Mouse (Mus musculus): ENCODE data around the gene Ehf.

Ehf gene

GRCm38 (mm10) chr2:103294526-103294925, 8.6 kb downstream of the Ehf start:
- DNase-seq (ENCODE audit: low read depth), result no peak

- no peak for DNase-seq (ENCODE audit: low read depth)
Observed at GRCm38 (mm10) chr2:103293751-103294150, 9.3 kb downstream of the Ehf start.

DNA sequence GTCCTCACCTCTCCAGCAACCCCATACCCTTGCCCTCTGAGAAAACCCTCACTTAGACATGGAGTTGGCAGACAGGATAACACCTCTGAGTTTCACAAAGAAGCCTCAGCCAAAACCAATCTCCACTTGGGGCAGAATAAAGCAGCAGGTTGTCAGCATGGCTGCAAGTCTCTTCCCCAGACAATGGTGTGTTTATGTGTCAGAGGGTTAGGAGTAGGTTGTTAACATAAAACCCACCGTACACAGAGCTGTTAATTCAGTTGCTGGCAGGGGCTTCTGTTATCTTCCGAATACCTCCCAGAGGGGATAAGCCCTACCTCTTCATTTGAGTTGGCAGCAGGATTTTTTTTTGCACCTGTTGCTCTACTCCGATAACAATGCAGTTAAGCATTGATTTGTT, 9.9 kb downstream of the Ehf start:
- no peak for DNase-seq (ENCODE audit: low read depth)

GRCm38 (mm10) chr2:103290705-103291269, 12.3 kb downstream of the Ehf start:
- no peak for DNase-seq (ENCODE audit: low read depth)

- no peak for DNase-seq (ENCODE audit: low read depth)
Observed at GRCm38 (mm10) chr2:103290167-103290566, 12.9 kb downstream of the Ehf start.

DNA sequence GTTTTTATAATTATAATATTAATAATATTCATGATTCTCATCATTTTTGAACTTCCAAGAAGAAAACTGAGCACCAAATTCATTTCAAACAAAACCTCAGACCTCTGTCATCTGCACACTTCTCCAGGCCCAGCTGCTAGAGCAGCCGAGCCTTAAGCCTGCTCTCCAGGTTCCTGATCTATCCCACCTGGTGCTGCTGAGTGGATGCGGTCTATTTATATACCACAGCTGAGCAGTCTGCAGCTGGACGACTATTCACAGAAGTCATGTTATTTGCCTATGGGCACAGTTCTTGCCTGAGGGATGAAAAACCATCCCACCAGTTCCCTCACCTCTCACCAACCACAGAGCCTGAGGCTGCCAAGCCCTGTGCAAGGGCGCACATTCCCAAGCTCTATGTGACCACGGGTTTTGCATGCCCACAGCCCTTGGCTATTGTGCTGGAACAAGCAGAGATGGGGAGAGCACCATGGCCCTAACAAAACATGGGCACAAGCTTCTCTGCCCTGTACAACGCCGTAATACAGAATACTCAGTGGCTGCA, 13.6 kb downstream of the Ehf start:
- DNase-seq (ENCODE audit: low read depth), result no peak

DNA sequence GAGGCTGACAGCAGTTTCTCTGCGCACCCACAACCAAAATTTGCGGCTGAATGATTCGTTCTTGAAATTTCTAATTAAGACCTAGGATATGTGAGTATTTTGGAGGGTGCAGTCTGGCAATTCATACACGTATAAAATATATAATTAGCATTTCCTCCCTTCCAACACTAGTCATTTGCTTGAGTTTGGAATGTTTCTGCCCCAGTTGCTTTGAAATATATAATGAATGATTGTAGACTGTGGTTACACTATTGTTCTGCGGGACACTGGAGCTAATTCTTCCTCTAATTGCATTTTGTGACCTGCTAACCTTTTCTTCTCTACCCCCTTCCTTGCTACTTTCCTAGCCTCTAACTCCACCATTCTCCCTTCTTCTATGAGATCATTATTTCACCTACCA, 15.4 kb downstream of the Ehf start:
- DNase-seq (ENCODE audit: low read depth), result no peak

- no peak for DNase-seq (ENCODE audit: low read depth)
Observed at GRCm38 (mm10) chr2:103285561-103285960, 17.5 kb downstream of the Ehf start.

GRCm38 (mm10) chr2:103283730-103284129, 19.3 kb downstream of the Ehf start:
- no peak for DNase-seq (ENCODE audit: low read depth)

- no peak for DNase-seq (ENCODE audit: low read depth)
Observed at GRCm38 (mm10) chr2:103282184-103282750, 20.8 kb downstream of the Ehf start.

- DNase-seq (ENCODE audit: low read depth), result no peak
Observed at GRCm38 (mm10) chr2:103279927-103280326, 23.2 kb downstream of the Ehf start.

DNA sequence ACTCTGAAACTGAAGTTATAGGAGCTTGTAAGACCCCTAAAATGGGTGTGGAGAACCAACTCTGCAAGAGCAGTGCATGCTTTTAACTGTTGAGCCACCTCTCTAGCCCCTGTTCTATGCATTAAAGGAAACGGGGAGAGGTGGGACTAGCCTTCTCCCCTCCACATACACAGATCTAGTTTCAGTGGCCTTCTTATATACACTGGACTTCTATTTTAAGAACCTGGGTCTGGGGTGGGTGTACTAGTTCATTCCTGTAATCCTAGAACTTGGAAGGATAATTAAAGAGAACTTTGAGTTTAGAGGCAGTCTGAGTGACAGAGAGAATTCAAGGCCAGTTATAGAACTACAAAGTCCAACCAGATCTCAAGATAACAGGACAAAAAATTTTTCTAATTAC, 24.6 kb downstream of the Ehf start:
- DNase-seq (ENCODE audit: low read depth), result no peak

- peak; percentile 54 for DNase-seq (ENCODE audit: low read depth)
Observed at GRCm38 (mm10) chr2:103277794-103278193, 25.3 kb downstream of the Ehf start.

- no peak for DNase-seq (ENCODE audit: low read depth)
Observed at GRCm38 (mm10) chr2:103275316-103275960, 27.6 kb downstream of the Ehf start.

DNA sequence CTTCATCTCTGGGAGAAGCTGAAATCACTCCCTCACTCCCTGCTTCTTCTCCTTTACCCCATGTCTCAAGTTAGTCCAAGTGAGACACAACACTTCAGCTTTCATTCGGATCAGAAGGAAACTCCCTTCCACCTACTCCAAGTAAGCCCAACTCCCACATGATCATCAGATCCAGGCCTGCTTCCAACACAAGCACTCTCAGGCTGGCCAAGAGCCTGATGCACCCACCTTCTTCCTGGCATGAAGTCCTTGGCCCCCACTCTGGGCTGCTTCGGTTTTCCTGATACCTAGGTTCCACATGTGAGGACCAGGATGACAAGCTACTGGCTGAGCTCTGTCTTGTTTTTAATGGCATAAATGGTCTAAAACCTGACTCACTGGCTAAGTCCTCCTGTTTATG, 28.3 kb downstream of the Ehf start:
- DNase-seq (ENCODE audit: low read depth), result peak; percentile 65

DNA sequence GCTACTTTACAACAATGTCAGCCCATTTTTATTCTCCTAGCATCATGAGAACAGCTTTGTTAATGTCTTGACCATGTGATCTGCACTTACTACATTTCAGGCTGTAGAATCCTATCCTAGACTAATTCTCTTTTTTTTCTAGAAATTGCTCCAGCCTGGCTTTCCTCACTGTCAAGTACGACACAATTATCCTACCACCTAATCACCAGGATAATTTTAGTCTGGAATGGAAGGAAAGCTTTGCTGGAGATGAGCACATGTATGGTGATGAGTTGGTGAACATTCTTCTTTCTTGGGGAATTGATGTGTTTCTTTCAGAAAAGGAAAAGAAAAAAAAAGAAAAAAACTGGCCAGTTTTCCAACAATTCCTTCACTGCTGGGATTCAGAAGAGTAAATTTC, 28.8 kb downstream of the Ehf start:
- DNase-seq (ENCODE audit: low read depth), result no peak

DNA sequence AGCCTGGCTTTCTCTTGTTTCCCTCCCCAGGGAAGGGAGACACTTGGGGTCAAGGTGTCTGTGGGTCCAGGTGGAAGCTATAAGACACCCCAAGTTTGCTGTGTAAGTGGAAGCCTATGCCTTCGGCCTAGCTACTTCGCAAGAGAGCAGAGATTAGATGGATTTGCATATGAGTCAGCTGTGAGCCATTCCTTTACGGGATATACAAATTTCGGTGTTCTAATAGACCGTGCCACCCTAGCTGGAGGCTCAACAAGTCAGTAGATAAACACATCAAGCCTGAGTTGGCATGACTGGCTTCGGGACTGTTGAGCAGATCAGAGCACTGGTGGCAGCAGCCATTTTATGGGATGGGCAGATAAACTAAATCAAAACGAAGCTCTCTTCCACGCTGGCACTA, 31.6 kb downstream of the Ehf start:
- no peak for DNase-seq (ENCODE audit: low read depth)

GRCm38 (mm10) chr2:103270556-103271160, 32.4 kb downstream of the Ehf start:
- DNase-seq (ENCODE audit: low read depth), result peak; percentile 35

DNA sequence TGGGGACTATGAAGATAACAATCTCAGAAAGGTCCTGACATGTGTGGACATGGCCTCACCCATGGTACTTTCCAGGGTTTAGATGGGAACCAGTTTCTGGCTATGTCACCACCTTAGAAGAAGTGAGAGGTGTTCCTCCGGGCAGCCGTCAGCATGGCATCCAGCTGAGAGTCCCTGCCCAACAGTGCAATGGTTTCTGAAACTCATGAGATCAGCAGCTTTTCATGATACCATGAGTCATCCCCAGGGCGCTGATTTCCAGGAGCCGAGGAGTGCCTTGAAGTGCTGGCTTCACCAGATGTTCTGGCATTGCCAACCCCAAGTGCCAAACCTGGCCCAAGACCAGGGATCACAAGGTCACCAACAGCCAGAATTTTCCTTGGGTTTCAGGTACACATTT, 64.0 kb downstream of the Ehf start:
- peak; percentile 65 for DNase-seq (ENCODE audit: low read depth)

- DNase-seq (ENCODE audit: low read depth), result peak; percentile 83
Observed at GRCm38 (mm10) chr2:103226781-103227180, 76.3 kb downstream of the Ehf start.

- DNase-seq (ENCODE audit: low read depth), result no peak
Observed at GRCm38 (mm10) chr2:103220871-103221270, 82.2 kb downstream of the Ehf start.

GRCm38 (mm10) chr2:103218323-103218722, 84.8 kb downstream of the Ehf start:
- DNase-seq (ENCODE audit: low read depth), result no peak

DNA sequence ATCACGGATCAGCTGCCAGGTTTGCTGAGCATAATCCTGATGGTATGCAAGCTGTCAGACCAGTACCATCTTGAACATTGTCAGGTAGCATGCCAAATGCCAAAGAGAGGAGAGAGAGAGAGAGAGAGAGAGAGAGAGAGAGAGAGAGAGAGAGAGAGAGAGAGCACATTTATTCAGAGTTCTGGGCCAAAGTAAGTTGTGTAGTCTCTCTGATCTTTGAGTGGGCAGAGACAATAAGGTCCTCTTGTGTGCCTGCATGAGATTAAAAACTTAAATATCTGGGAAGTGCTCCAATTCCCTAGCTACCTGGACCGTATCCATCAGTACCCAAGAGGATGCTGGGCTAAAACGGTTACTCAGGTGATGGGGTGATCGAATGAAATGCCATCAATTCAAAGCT, 87.3 kb downstream of the Ehf start:
- no peak for DNase-seq (ENCODE audit: low read depth)

Data from fibroblast of lung, adult 2 months (primary cell).